Mouse (Mus musculus): ENCODE measurements around the gene Grb10. TPM values are rescaled to one million over a fixed set of nuclear protein-coding genes. Genes with fewer than 3 reads are reported as not detected.

Grb10 gene
- polyA plus RNA-seq, 1 experiment, result 5.8 TPM

GRCm38 (mm10) chr11:11963065-11963464 is 75.4 kb downstream of the Grb10 start:
- Histone ChIP-seq H3K4me1 (replicated peaks; ENCODE audit: control insufficient read depth, insufficient read depth, low read length) (peaks cover 3% of the 10 kb centered on the region; the same call in 1 of the 2 replicates), H3K36me3 (ENCODE audit: control insufficient read depth, insufficient read depth, low read length) (no peaks in the 10 kb centered on the region), H3K4me3 (ENCODE audit: control insufficient read depth, insufficient read depth, low read length) (no peak overlapping the region), H3K27me3 (ENCODE audit: control insufficient read depth, insufficient read depth, low read length) (no peaks in the 10 kb centered on the region), H3K27ac (ENCODE audit: control insufficient read depth, insufficient read depth, low read length) (no peak overlapping the region)
- no peak for DNase-seq
- WGBS, result 98% methylated on average over 2 of the region's 2 CpGs
- TF ChIP-seq CTCF (IDR thresholded peaks at IDR 0.05; ENCODE audit: borderline replicate concordance, control insufficient read depth, extremely low read depth, insufficient read depth, low read length, poor library complexity) (no peak), POLR2A (IDR thresholded peaks at IDR 0.05; ENCODE audit: control insufficient read depth, extremely low read depth, insufficient read depth, low read length, poor library complexity) (no peak)

- Histone ChIP-seq H3K27ac (ENCODE audit: control insufficient read depth, insufficient read depth, low read length) (no peak overlapping the region), H3K4me1 (replicated peaks; ENCODE audit: control insufficient read depth, insufficient read depth, low read length) (peaks cover 2% of the 10 kb centered on the region; the same call in 1 of the 2 replicates), H3K36me3 (ENCODE audit: control insufficient read depth, insufficient read depth, low read length) (no peaks in the 10 kb centered on the region), H3K4me3 (ENCODE audit: control insufficient read depth, insufficient read depth, low read length) (no peak overlapping the region), H3K27me3 (ENCODE audit: control insufficient read depth, insufficient read depth, low read length) (no peaks in the 10 kb centered on the region)
- 87% methylated on average over 5 of the region's 5 CpGs for WGBS
- TF ChIP-seq POLR2A (IDR thresholded peaks at IDR 0.05; ENCODE audit: control insufficient read depth, extremely low read depth, insufficient read depth, low read length, poor library complexity), result no peak
- no peak for DNase-seq
Measured at GRCm38 (mm10) chr11:11962629-11962954, 75.9 kb downstream of the Grb10 start.

- DNase-seq, result no peak
- Histone ChIP-seq H3K27ac (ENCODE audit: control insufficient read depth, insufficient read depth, low read length) (no peak overlapping the region), H3K4me1 (replicated peaks; ENCODE audit: control insufficient read depth, insufficient read depth, low read length) (no peaks in the 10 kb centered on the region), H3K4me3 (ENCODE audit: control insufficient read depth, insufficient read depth, low read length) (no peak overlapping the region), H3K27me3 (ENCODE audit: control insufficient read depth, insufficient read depth, low read length) (no peaks in the 10 kb centered on the region), H3K36me3 (ENCODE audit: control insufficient read depth, insufficient read depth, low read length) (no peaks in the 10 kb centered on the region)
- 93% methylated on average over 5 of the region's 5 CpGs for WGBS
- TF ChIP-seq CTCF (IDR thresholded peaks at IDR 0.05; ENCODE audit: borderline replicate concordance, control insufficient read depth, extremely low read depth, insufficient read depth, low read length, poor library complexity) (no peak), POLR2A (IDR thresholded peaks at IDR 0.05; ENCODE audit: control insufficient read depth, extremely low read depth, insufficient read depth, low read length, poor library complexity) (no peak)
Measured at GRCm38 (mm10) chr11:11961917-11962628, 76.4 kb downstream of the Grb10 start.

GRCm38 (mm10) chr11:11960858-11961257 is 77.6 kb downstream of the Grb10 start:
- DNase-seq, result no peak
- TF ChIP-seq POLR2A (IDR thresholded peaks at IDR 0.05; ENCODE audit: control insufficient read depth, extremely low read depth, insufficient read depth, low read length, poor library complexity), result no peak
- TF ChIP-seq CTCF (IDR thresholded peaks at IDR 0.05; ENCODE audit: borderline replicate concordance, control insufficient read depth, extremely low read depth, insufficient read depth, low read length, poor library complexity), result no peak
- 44% methylated on average over 5 of the region's 5 CpGs for WGBS
- no peaks in the 10 kb centered on the region for H3K27me3 ChIP-seq (ENCODE audit: control insufficient read depth, insufficient read depth, low read length)
- H3K27ac ChIP-seq (ENCODE audit: control insufficient read depth, insufficient read depth, low read length), result no peak overlapping the region
- no peaks in the 10 kb centered on the region for H3K4me1 ChIP-seq (replicated peaks; ENCODE audit: control insufficient read depth, insufficient read depth, low read length)
- H3K4me3 ChIP-seq (ENCODE audit: control insufficient read depth, insufficient read depth, low read length), result no peak overlapping the region
- H3K36me3 ChIP-seq (ENCODE audit: control insufficient read depth, insufficient read depth, low read length), result no peaks in the 10 kb centered on the region

- WGBS, result 62% methylated on average over 2 of the region's 2 CpGs
- Histone ChIP-seq H3K27ac (ENCODE audit: control insufficient read depth, insufficient read depth, low read length) (no peak overlapping the region), H3K27me3 (ENCODE audit: control insufficient read depth, insufficient read depth, low read length) (no peaks in the 10 kb centered on the region), H3K4me3 (ENCODE audit: control insufficient read depth, insufficient read depth, low read length) (no peak overlapping the region), H3K36me3 (ENCODE audit: control insufficient read depth, insufficient read depth, low read length) (no peaks in the 10 kb centered on the region), H3K4me1 (replicated peaks; ENCODE audit: control insufficient read depth, insufficient read depth, low read length) (no peaks in the 10 kb centered on the region)
- TF ChIP-seq CTCF (IDR thresholded peaks at IDR 0.05; ENCODE audit: borderline replicate concordance, control insufficient read depth, extremely low read depth, insufficient read depth, low read length, poor library complexity), result no peak
- TF ChIP-seq POLR2A (IDR thresholded peaks at IDR 0.05; ENCODE audit: control insufficient read depth, extremely low read depth, insufficient read depth, low read length, poor library complexity), result no peak
- DNase-seq, result no peak
Measured at GRCm38 (mm10) chr11:11960227-11960626, 78.3 kb downstream of the Grb10 start.

- H3K27me3 ChIP-seq (ENCODE audit: control insufficient read depth, insufficient read depth, low read length), result no peaks in the 10 kb centered on the region
- H3K4me3 ChIP-seq (ENCODE audit: control insufficient read depth, insufficient read depth, low read length), result no peak overlapping the region
- DNase-seq, result no peak
- WGBS, result 94% methylated on average over 2 of the region's 2 CpGs
- no peaks in the 10 kb centered on the region for H3K4me1 ChIP-seq (replicated peaks; ENCODE audit: control insufficient read depth, insufficient read depth, low read length)
- no peaks in the 10 kb centered on the region for H3K36me3 ChIP-seq (ENCODE audit: control insufficient read depth, insufficient read depth, low read length)
- TF ChIP-seq CTCF (IDR thresholded peaks at IDR 0.05; ENCODE audit: borderline replicate concordance, control insufficient read depth, extremely low read depth, insufficient read depth, low read length, poor library complexity), result no peak
- TF ChIP-seq POLR2A (IDR thresholded peaks at IDR 0.05; ENCODE audit: control insufficient read depth, extremely low read depth, insufficient read depth, low read length, poor library complexity), result no peak
- H3K27ac ChIP-seq (ENCODE audit: control insufficient read depth, insufficient read depth, low read length), result no peak overlapping the region
Measured at GRCm38 (mm10) chr11:11958479-11958878, 80.0 kb downstream of the Grb10 start.

GRCm38 (mm10) chr11:11958061-11958361 is 80.5 kb downstream of the Grb10 start:
- DNase-seq, result no peak
- no peak for TF ChIP-seq POLR2A (IDR thresholded peaks at IDR 0.05; ENCODE audit: control insufficient read depth, extremely low read depth, insufficient read depth, low read length, poor library complexity)
- no peak for TF ChIP-seq CTCF (IDR thresholded peaks at IDR 0.05; ENCODE audit: borderline replicate concordance, control insufficient read depth, extremely low read depth, insufficient read depth, low read length, poor library complexity)
- Histone ChIP-seq H3K27ac (ENCODE audit: control insufficient read depth, insufficient read depth, low read length) (no peak overlapping the region), H3K4me1 (replicated peaks; ENCODE audit: control insufficient read depth, insufficient read depth, low read length) (no peaks in the 10 kb centered on the region), H3K4me3 (ENCODE audit: control insufficient read depth, insufficient read depth, low read length) (no peak overlapping the region), H3K36me3 (ENCODE audit: control insufficient read depth, insufficient read depth, low read length) (no peaks in the 10 kb centered on the region), H3K27me3 (ENCODE audit: control insufficient read depth, insufficient read depth, low read length) (no peaks in the 10 kb centered on the region)
- WGBS, result 95% methylated on average over 2 of the region's 2 CpGs

All from thymus, adult 2 months (tissue).